Mouse (Mus musculus) adrenal gland, postnatal 10 days (tissue): ENCODE results near the gene Cacnb3. TPM values are rescaled to one million over a fixed set of nuclear protein-coding genes. Genes with fewer than 3 reads are reported as not detected.
"Not testable (repeated sequence)": the region's sequence is repeated elsewhere in the genome, so short reads cannot be mapped to it uniquely, and the experiment has no call there.

Experiments used
- DNase-seq: peaks from one replicate; pipeline ENCODE4 v3.0.0; 2021; ENCODE audit warnings: mixed read lengths
- long read RNA-seq, 2 experiments: library from polyadenylated mRNA; stranded (forward); transcript quantifications; one replicate each; pipeline ENCODE4 v2.0.0; 2021
- total RNA-seq, 2 experiments: library from RNA; stranded (reverse); gene quantifications; 2 replicates each; pipeline ENCODE4 v1.2.3; 2021

Gene Cacnb3
- total RNA-seq = 10 to 100 TPM; 12.6 to 18.8 TPM
- long read RNA-seq, experiment 1, partial matches to known transcripts = 2 of 4 reads
- long read RNA-seq, experiment 1, other reads (novel, unspliced or antisense) = 2 of 4 reads
- long read RNA-seq, experiment 2, partial matches to known transcripts = 0 of 3 reads
- long read RNA-seq, experiment 2, other reads (novel, unspliced or antisense) = 3 of 3 reads

DNA sequence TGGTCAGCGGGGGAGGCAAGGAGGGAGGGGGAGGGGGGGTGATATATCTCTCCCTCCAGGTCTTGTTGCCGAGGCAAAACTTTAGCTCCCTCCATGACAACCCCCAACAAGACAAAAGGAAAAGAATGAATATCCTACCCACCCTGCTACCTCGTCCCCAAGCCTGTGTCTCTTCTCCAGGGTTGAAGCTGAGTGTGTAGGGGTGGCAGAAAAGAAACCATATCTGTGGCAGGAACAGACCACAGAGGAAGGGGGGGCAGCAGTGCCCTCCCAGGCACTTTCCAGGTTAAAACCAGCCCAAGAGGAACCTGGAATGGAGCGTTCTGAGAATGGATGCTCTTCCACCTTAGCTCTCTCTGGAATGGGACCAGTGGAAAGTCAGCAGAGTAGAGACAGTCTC, at the start of gene Cacnb3:
Gene Cacnb3 (plus strand): TSS at position 301 of the 400 bp plus-strand sequence.
- DNase-seq = no peak

- DNase-seq = peak; percentile 67
Observed at GRCm38 (mm10) chr15:98582410-98582809, 48.2 kb upstream of the Cacnb3 start.

DNA sequence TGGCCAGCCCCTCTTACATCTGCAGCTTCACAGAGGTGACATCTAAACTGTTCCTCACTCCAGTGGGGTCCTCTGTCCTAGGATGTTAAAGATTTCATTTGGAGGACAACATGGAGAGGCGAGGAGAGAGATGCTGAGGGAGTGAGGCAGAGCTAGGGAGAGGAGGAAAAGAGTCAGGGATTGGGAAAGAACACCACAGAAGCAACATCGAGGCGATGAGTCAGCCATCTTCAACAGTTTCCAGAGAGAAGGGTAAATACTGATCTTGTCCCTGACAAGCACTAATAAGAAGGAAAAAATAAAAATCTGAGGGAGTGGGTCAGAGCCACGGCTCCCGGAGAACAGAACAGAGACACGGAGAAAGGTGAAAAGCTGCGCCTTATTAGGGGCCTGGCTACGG, 47.6 kb upstream of the Cacnb3 start:
- no peak for DNase-seq

DNA sequence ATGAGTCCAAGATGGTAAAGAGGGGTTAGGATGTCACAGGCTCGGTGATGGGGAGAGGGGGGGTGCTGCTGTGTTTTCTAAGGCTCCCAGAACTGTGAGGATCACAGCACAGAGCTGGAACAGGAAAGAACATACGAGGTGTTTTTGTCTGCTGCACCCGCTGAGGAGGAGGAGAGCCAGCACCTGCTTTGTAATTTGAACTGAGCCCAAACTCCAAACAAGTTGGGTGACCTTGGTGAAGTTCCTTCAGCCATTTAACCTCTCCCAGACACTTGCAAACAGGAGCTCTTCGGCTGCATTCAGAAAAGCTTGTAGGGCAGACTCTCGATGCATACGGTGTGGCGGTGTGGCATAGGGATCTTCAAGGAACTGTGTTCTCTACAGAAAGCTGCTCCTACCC, 45.2 kb upstream of the Cacnb3 start:
- DNase-seq = no peak

GRCm38 (mm10) chr15:98586141-98586540, 44.5 kb upstream of the Cacnb3 start:
- not testable (repeated sequence) for DNase-seq

DNA sequence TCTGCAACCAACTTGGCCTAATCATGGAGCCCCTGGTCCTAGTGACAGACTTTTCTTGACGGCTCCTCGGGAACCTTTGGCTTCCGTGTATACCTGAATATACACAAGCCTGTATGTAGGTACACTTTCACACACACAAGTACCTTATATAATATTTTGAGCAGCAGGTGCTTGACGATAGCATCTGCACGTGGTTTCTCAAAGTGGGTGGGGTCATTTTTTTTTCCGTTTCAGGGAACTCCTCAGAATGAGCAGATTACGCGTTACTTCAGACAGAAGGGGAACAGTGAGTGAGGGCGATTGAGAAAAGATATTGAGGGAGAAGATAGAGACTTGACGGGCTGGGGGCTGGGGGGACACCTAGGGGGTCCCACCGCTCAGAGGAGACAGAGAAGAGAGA, 42.9 kb upstream of the Cacnb3 start:
- DNase-seq = no peak

- DNase-seq = no peak
Observed at GRCm38 (mm10) chr15:98589640-98590336, 40.9 kb upstream of the Cacnb3 start.

DNA sequence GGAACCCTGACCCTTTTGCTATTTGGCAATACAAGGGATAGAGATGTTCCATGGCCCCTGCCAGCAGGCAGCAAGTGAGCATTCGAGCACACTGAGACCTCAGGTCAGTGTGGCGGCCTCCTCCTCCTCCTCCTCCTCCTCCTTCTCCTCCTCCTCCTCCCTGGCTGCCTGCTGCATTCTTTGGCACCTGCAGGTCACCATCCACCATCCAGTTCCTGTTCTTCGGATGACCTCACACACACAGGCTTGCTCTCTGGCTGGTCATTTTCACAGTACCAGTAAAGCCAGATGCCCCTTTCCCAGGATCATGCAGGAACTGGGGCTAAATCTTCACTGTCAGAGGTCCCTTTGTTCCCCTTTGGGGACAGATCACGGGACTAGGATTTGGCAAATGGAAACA, 39.2 kb upstream of the Cacnb3 start:
- no peak for DNase-seq

DNA sequence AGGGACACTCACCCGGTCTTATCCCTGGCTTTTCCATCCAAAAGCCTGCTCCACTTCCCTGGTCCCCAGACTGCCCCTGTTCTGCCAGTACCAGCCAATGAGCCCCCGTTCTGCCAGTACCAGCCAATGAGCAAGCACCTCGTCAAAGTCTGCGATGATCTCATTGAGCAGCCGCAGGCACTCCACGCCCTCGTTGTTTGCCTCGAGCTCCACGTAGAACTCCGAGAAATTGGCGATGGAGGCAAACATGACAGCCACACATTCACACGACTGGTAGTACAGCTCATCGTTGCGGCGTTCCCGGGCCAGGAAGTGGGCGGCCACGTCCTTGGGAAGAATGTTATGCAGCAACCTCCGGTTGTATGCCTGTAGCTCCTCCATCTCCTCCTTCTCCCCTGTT, 36.4 kb upstream of the Cacnb3 start:
- DNase-seq = no peak

DNA sequence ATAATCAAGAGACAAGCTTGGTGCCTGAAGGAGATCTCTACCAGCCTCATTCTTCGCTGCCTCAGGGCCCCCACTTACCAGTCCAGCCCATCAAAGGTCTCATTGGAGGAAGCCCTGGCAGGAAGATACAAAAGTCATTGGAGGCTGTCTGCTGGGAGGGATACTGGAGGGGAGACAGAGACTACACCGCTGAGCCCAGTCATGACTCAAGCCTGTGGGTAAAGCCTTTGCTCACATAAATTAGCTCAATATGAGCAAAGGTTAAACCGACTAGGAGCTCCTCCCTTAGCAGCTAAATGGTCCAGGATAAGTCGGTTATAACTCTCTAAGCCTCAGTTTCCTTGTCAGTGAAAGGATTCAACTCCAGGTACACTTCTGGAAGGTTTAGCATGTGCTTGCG, 35.6 kb upstream of the Cacnb3 start:
- DNase-seq = no peak

- no peak for DNase-seq
Observed at GRCm38 (mm10) chr15:98596609-98597008, 34.0 kb upstream of the Cacnb3 start.

- no peak for DNase-seq
Observed at GRCm38 (mm10) chr15:98600036-98600709, 30.5 kb upstream of the Cacnb3 start.

- DNase-seq = no peak
Observed at GRCm38 (mm10) chr15:98601832-98602190, 28.8 kb upstream of the Cacnb3 start.

GRCm38 (mm10) chr15:98602191-98602881, 28.3 kb upstream of the Cacnb3 start:
- DNase-seq = peak; percentile 54

- peak; percentile 45 for DNase-seq
Observed at GRCm38 (mm10) chr15:98602921-98603458, 27.6 kb upstream of the Cacnb3 start.

- DNase-seq = no peak
Observed at GRCm38 (mm10) chr15:98604041-98604575, 26.5 kb upstream of the Cacnb3 start.

DNA sequence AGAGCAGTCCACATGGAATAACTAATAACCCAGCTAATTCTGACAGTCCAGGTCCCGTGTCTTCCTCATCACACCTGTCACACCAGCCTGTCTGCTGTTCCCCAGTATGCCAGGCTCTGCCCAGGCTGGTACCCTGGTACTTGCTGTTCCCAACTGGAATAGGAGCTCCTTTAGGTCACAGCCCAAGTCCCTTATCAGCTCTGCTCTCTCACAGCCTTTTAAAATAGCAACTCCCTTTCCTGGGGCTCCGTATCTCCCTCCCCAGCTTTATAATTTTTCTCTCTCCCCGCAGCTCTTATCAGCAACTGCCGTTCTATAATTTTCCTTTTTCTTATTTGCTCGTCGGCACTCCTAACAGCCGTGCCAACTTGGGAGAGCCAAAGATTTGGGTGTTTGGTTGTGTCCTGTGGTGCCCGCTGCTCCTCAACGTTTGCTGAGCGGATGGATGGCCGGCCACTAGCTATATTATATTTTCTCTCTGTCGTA, 24.5 kb upstream of the Cacnb3 start:
- DNase-seq = no peak

GRCm38 (mm10) chr15:98606739-98607138, 23.9 kb upstream of the Cacnb3 start:
- DNase-seq = no peak

- peak; percentile 75 for DNase-seq
Observed at GRCm38 (mm10) chr15:98607557-98607956, 23.1 kb upstream of the Cacnb3 start.

- DNase-seq = peak; percentile 68
Observed at GRCm38 (mm10) chr15:98608058-98608783, 22.4 kb upstream of the Cacnb3 start.

GRCm38 (mm10) chr15:98608784-98609250, 21.8 kb upstream of the Cacnb3 start:
- DNase-seq = peak; percentile 51
